Mouse (Mus musculus) heart, postnatal 0 days (tissue): ENCODE data around the gene Gp5. TPM values are rescaled to one million over a fixed set of nuclear protein-coding genes. Genes with fewer than 3 reads are reported as not detected.

ENCODE experiments used
- ATAC-seq: fragments of 200-750 bp; cut with Nextera tagmentation; 2 replicates; pipeline ENCODE4 v1.8.0; 2017; ENCODE audit warnings: low read depth, moderate number of reproducible peaks, moderate library complexity; ENCODE audit not compliant: insufficient read depth
- DNase-seq: peaks from one replicate; pipeline ENCODE4 v3.0.0-alpha.2; 2016; ENCODE audit warnings: low spot score
- H3K27ac ChIP-seq: fragments of 300-500 bp; sonication (generic); 2 replicates; pipeline ENCODE4 v1.5.1; 2014; ENCODE audit warnings: low read depth, mild to moderate bottlenecking
- H3K27me3 ChIP-seq: fragments of 300-500 bp; sonication (generic); 2 replicates; pipeline ENCODE4 v1.6.1; 2014; ENCODE audit warnings: low read length, mixed read lengths; ENCODE audit not compliant: control insufficient read depth, insufficient read depth
- H3K36me3 ChIP-seq: fragments of 300-500 bp; sonication (generic); replicated peaks from 2 replicates; pipeline ENCODE4 v1.6.1; 2014; ENCODE audit warnings: low read length, mixed read lengths; ENCODE audit not compliant: control insufficient read depth, insufficient read depth
- H3K4me1 ChIP-seq: fragments of 300-500 bp; sonication (generic); 2 replicates; pipeline ENCODE4 v1.6.1; 2014; ENCODE audit warnings: antibody characterized with exemption; ENCODE audit not compliant: control insufficient read depth, insufficient read depth
- H3K4me2 ChIP-seq: fragments of 300-500 bp; sonication (generic); 2 replicates; pipeline ENCODE4 v1.6.1; 2014; ENCODE audit warnings: low read depth, mild to moderate bottlenecking, low read length, moderate library complexity
- H3K4me3 ChIP-seq: fragments of 300-500 bp; sonication (generic); 2 replicates; pipeline ENCODE4 v1.5.1; 2014; ENCODE audit warnings: low read depth, low read length
- H3K9ac ChIP-seq: fragments of 300-500 bp; sonication (generic); replicated peaks from 2 replicates; pipeline ENCODE4 v1.6.1; 2014; ENCODE audit warnings: low read depth, low read length, mixed read lengths
- H3K9me3 ChIP-seq: fragments of 300-500 bp; sonication (generic); replicated peaks from 2 replicates; pipeline ENCODE4 v1.6.1; 2016; ENCODE audit warnings: low read length; ENCODE audit not compliant: control insufficient read depth
- CTCF ChIP-seq: IDR thresholded peaks from 2 replicates; pipeline ENCODE4 v1.5.1; 2016; ENCODE audit warnings: antibody characterized with exemption, control low read depth, low read depth
- EP300 ChIP-seq: IDR thresholded peaks from 2 replicates; pipeline ENCODE4 v1.6.1; 2016; ENCODE audit warnings: antibody characterized with exemption, low read depth
- WGBS: fragments of 180-500 bp; shearing (Covaris S2); extraction: QIAGEN DNeasy Blood & Tissue Kit; methylation state at CpG from one replicate; pipeline ENCODE4 v1.1.7; 2014; 5-methylcytosine and 5-hydroxymethylcytosine counted together
- polyA plus RNA-seq: library from polyadenylated mRNA; unstranded; fragments of >200 nt; fragmentation: Nextera tagmentation; extraction: Ambion mirVana; gene quantifications from 2 replicates; pipeline ENCODE4 v1.2.1, GENCODE M21; 2015
- total RNA-seq: library from RNA; depleted of rRNA; stranded (reverse); fragments of >200 nt; gene quantifications from 2 replicates; pipeline ENCODE4 v1.2.3, GENCODE M21; 2014; ENCODE audit warnings: low replicate concordance

Gene Gp5
- total and polyA plus RNA-seq, 2 experiments from 2014 or later, result 0.19 to 0.53 TPM

GRCm38 (mm10) chr16:30280676-30281297, 29.8 kb downstream of the Gp5 start:
- Histone ChIP-seq H3K4me2 (no peak overlapping the region), H3K27ac (no peak overlapping the region), H3K4me1 (peaks cover 4% of the 10 kb centered on the region; the same call in 1 of the 2 replicates), H3K9ac (no peak overlapping the region), H3K4me3 (no peak overlapping the region), H3K9me3 (no peaks in the 10 kb centered on the region), H3K36me3 (no peaks in the 10 kb centered on the region), H3K27me3 (peaks cover 45% of the 10 kb centered on the region)
- 33% methylated on average over 4 of the region's 4 CpGs for WGBS
- no peak for TF ChIP-seq EP300
- no peak for TF ChIP-seq CTCF
- ATAC-seq, result no peak
- DNase-seq, result no peak

GRCm38 (mm10) chr16:30278406-30278805, 32.2 kb downstream of the Gp5 start:
- no peak overlapping the region for H3K9ac ChIP-seq
- H3K4me2 ChIP-seq, result no peak overlapping the region
- H3K36me3 ChIP-seq, result no peaks in the 10 kb centered on the region
- H3K27me3 ChIP-seq, result peaks cover 32% of the 10 kb centered on the region
- ATAC-seq (no peak), DNase-seq (no peak)
- H3K4me1 ChIP-seq, result peaks cover 7% of the 10 kb centered on the region; the same call in 1 of the 2 replicates
- no peak overlapping the region for H3K4me3 ChIP-seq
- TF ChIP-seq EP300 (no peak), CTCF (no peak)
- H3K27ac ChIP-seq, result no peak overlapping the region
- H3K9me3 ChIP-seq, result no peaks in the 10 kb centered on the region
- 82% methylated on average over 11 of the region's 11 CpGs for WGBS

- Histone ChIP-seq H3K27ac (no peak overlapping the region), H3K27me3 (0 out of 2 replicates have a peak, but pooled peaks cover 7% of the 10 kb centered on the region), H3K36me3 (no peaks in the 10 kb centered on the region), H3K9me3 (no peaks in the 10 kb centered on the region), H3K4me1 (peaks cover 7% of the 10 kb centered on the region; the same call in 1 of the 2 replicates), H3K4me2 (no peak overlapping the region), H3K4me3 (no peak overlapping the region), H3K9ac (no peak overlapping the region)
- 58% methylated on average over 15 of the region's 15 CpGs for WGBS
- DNase-seq (peak; percentile 29), ATAC-seq (no peak)
- TF ChIP-seq CTCF (no peak), EP300 (no peak)
Observed at GRCm38 (mm10) chr16:30275558-30276340, 34.8 kb downstream of the Gp5 start.

- H3K4me3 ChIP-seq, result no peak overlapping the region
- WGBS, result 88% methylated on average over 8 of the region's 8 CpGs
- H3K4me2 ChIP-seq, result no peak overlapping the region
- H3K9ac ChIP-seq, result no peak overlapping the region
- DNase-seq, result no peak
- no peak overlapping the region for H3K27ac ChIP-seq
- H3K9me3 ChIP-seq, result no peaks in the 10 kb centered on the region
- H3K4me1 ChIP-seq, result peaks cover 7% of the 10 kb centered on the region; the same call in 1 of the 2 replicates
- TF ChIP-seq EP300 (no peak), CTCF (no peak)
- no peaks in the 10 kb centered on the region for H3K36me3 ChIP-seq
- ATAC-seq, result no peak
- H3K27me3 ChIP-seq, result no peaks in the 10 kb centered on the region
Observed at GRCm38 (mm10) chr16:30273065-30273464, 37.5 kb downstream of the Gp5 start.

- H3K9ac ChIP-seq, result no peak overlapping the region
- no peak overlapping the region for H3K27ac ChIP-seq
- TF ChIP-seq EP300 (no peak), CTCF (no peak)
- no peak overlapping the region for H3K4me2 ChIP-seq
- peaks cover 7% of the 10 kb centered on the region; the same call in 1 of the 2 replicates for H3K4me1 ChIP-seq
- 66% methylated on average over 6 of the region's 6 CpGs for WGBS
- no peaks in the 10 kb centered on the region for H3K36me3 ChIP-seq
- no peaks in the 10 kb centered on the region for H3K9me3 ChIP-seq
- H3K27me3 ChIP-seq, result no peaks in the 10 kb centered on the region
- H3K4me3 ChIP-seq, result no peak overlapping the region
- ATAC-seq (no peak), DNase-seq (no peak)
Observed at GRCm38 (mm10) chr16:30271941-30272595, 38.5 kb downstream of the Gp5 start.
